Mouse (Mus musculus) C2C12 (cell line): Measurements from ENCODE around the gene Tsfm. TPM values are rescaled to one million over a fixed set of nuclear protein-coding genes. Genes with fewer than 3 reads are reported as not detected.

Experiments used
- H3K27me3 ChIP-seq: one replicate; pipeline ENCODE4 v1.6.1; 2011; ENCODE audit not compliant: control insufficient read depth, insufficient read depth, insufficient read length
- H3K36me3 ChIP-seq: one replicate; pipeline ENCODE4 v1.6.1; 2011; ENCODE audit not compliant: control insufficient read depth, insufficient read depth
- H3K4me3 ChIP-seq: one replicate; pipeline ENCODE4 v1.5.1; 2011; ENCODE audit warnings: mild to moderate bottlenecking, control low read depth; ENCODE audit not compliant: poor library complexity, insufficient read depth, severe bottlenecking
- H3K79me2 ChIP-seq: one replicate; pipeline ENCODE4 v1.6.1; 2011; ENCODE audit not compliant: control insufficient read depth, insufficient read depth
- H3K79me3 ChIP-seq: one replicate; pipeline ENCODE4 v1.6.1; 2011; ENCODE audit warnings: low read depth, control low read depth
- H3ac ChIP-seq: one replicate; pipeline ENCODE3; 2011; ENCODE audit warnings: low read depth; ENCODE audit not compliant: control insufficient read depth, insufficient read length
- CEBPB ChIP-seq: IDR thresholded peaks from one replicate; pipeline ENCODE4 v1.6.1; 2011; ENCODE audit warnings: low read depth, mild to moderate bottlenecking, control low read depth, moderate library complexity
- CTCF ChIP-seq: IDR thresholded peaks from one replicate; pipeline ENCODE4 v1.5.1; 2011; ENCODE audit not compliant: control insufficient read depth, insufficient read depth, insufficient read length
- FOSL1 ChIP-seq: IDR thresholded peaks from one replicate; pipeline ENCODE4 v1.8.0; 2011; ENCODE audit warnings: mild to moderate bottlenecking, low read length; ENCODE audit not compliant: poor library complexity, insufficient read depth, severe bottlenecking
- MAX ChIP-seq: IDR thresholded peaks from one replicate; pipeline ENCODE4 v1.6.1; 2011; ENCODE audit warnings: mild to moderate bottlenecking, control low read depth
- MYOD1 ChIP-seq: IDR thresholded peaks from one replicate; pipeline ENCODE4 v1.6.1; 2011; ENCODE audit warnings: low read depth; ENCODE audit not compliant: control insufficient read depth, insufficient read length
- MYOG ChIP-seq: IDR thresholded peaks from one replicate; pipeline ENCODE4 v1.6.1; 2011; ENCODE audit not compliant: control insufficient read depth, insufficient read length; ENCODE audit errors: extremely low read depth
- USF1 ChIP-seq: IDR thresholded peaks from one replicate; pipeline ENCODE4 v1.6.1; 2011; ENCODE audit warnings: low read depth, mild to moderate bottlenecking, control low read depth, moderate library complexity
- polyA plus RNA-seq: library from polyadenylated mRNA; unstranded; fragments of >200 nt; fragmentation: generic; extraction: Trizol; gene quantifications from one replicate; pipeline ENCODE4 v1.2.1, GENCODE M21; 2012; ENCODE audit warnings: missing spikeins

Tsfm gene
- polyA plus RNA-seq, 1 experiment, result 66.0 TPM

- H3K4me3 ChIP-seq, result no peak overlapping the region
- H3K36me3 ChIP-seq, result peaks cover 18% of the 10 kb centered on the region
- H3K79me2 ChIP-seq, result peaks cover 93% of the 10 kb centered on the region
- H3ac ChIP-seq, result no peak overlapping the region
- H3K79me3 ChIP-seq, result peaks cover 73% of the 10 kb centered on the region
- no peaks in the 10 kb centered on the region for H3K27me3 ChIP-seq
- TF ChIP-seq MAX (no peak), FOSL1 (no peak), MYOG (no peak), MYOD1 (no peak), USF1 (no peak), CEBPB (no peak), CTCF (no peak)
Observed at GRCm38 (mm10) chr10:126986541-126986961, 44.1 kb downstream of the Tsfm start.

GRCm38 (mm10) chr10:126985579-126985978 lies 45.1 kb downstream of the Tsfm start:
- Histone ChIP-seq H3K36me3 (peaks cover 13% of the 10 kb centered on the region), H3K79me2 (peaks cover 93% of the 10 kb centered on the region), H3K79me3 (peaks cover 78% of the 10 kb centered on the region), H3ac (no peak overlapping the region), H3K4me3 (no peak overlapping the region), H3K27me3 (no peaks in the 10 kb centered on the region)
- no peak for TF ChIP-seq FOSL1
- TF ChIP-seq USF1, result no peak
- no peak for TF ChIP-seq CEBPB
- no peak for TF ChIP-seq MAX

GRCm38 (mm10) chr10:126985127-126985526 lies 45.5 kb downstream of the Tsfm start:
- Histone ChIP-seq H3K79me2 (peaks cover 93% of the 10 kb centered on the region), H3K27me3 (no peaks in the 10 kb centered on the region), H3K79me3 (peaks cover 81% of the 10 kb centered on the region), H3K36me3 (peaks cover 13% of the 10 kb centered on the region), H3K4me3 (no peak overlapping the region), H3ac (no peak overlapping the region)
- no peak for TF ChIP-seq CTCF
- TF ChIP-seq CEBPB, result no peak
- no peak for TF ChIP-seq USF1
- TF ChIP-seq MYOG, result no peak
- TF ChIP-seq MYOD1, result no peak
- TF ChIP-seq MAX, result no peak
- no peak for TF ChIP-seq FOSL1

- H3K79me2 ChIP-seq, result peaks cover 98% of the 10 kb centered on the region
- no peaks in the 10 kb centered on the region for H3K27me3 ChIP-seq
- TF ChIP-seq CEBPB (no peak), USF1 (no peak), MYOD1 (no peak), FOSL1 (no peak), CTCF (no peak), MAX (no peak), MYOG (no peak)
- peaks cover 86% of the 10 kb centered on the region for H3K79me3 ChIP-seq
- H3K36me3 ChIP-seq, result peaks cover 13% of the 10 kb centered on the region
- no peak overlapping the region for H3K4me3 ChIP-seq
- H3ac ChIP-seq, result no peak overlapping the region
Observed at GRCm38 (mm10) chr10:126984189-126985004, 46.2 kb downstream of the Tsfm start.

GRCm38 (mm10) chr10:126983193-126983725 lies 47.4 kb downstream of the Tsfm start:
- Histone ChIP-seq H3K27me3 (no peaks in the 10 kb centered on the region), H3K36me3 (peaks cover 13% of the 10 kb centered on the region), H3ac (no peak overlapping the region), H3K79me2 (peaks cover 92% of the 10 kb centered on the region), H3K79me3 (peaks cover 81% of the 10 kb centered on the region), H3K4me3 (no peak overlapping the region)
- no peak for TF ChIP-seq FOSL1
- TF ChIP-seq CTCF, result no peak
- TF ChIP-seq CEBPB, result no peak
- TF ChIP-seq MYOG, result no peak
